Mouse (Mus musculus) G1E-ER4 (cell line): Measurements from ENCODE around the gene Myrip. TPM values are rescaled to one million over a fixed set of nuclear protein-coding genes. Genes with fewer than 3 reads are reported as not detected.
"Not testable (repeated sequence)": the region's sequence is repeated elsewhere in the genome, so short reads cannot be mapped to it uniquely, and the experiment has no call there.

Source experiments
- GATA1 ChIP-seq: IDR thresholded peaks from one replicate; pipeline ENCODE4 v1.8.0; 2012; ENCODE audit warnings: low read length, inconsistent platforms
- polyA plus RNA-seq: library from polyadenylated mRNA; stranded (reverse); fragments of >175 nt; gene quantifications from 2 replicates; pipeline ENCODE4 v1.2.3, GENCODE M21; 2012

Gene Myrip
- not detected in 2 replicates for polyA plus RNA-seq

GRCm38 (mm10) chr9:120301213-120301612, at the start of gene Myrip:
Myrip (plus strand) TSS chr9:120301513.
- TF ChIP-seq GATA1 = not testable (repeated sequence)

- no peak for TF ChIP-seq GATA1
Observed at GRCm38 (mm10) chr9:120259805-120260204, 41.5 kb upstream of the Myrip start.

- TF ChIP-seq GATA1 = no peak
Observed at GRCm38 (mm10) chr9:120263994-120264393, 37.3 kb upstream of the Myrip start.

- no peak for TF ChIP-seq GATA1
Observed at GRCm38 (mm10) chr9:120273083-120273482, 28.2 kb upstream of the Myrip start.

- TF ChIP-seq GATA1 = no peak
Observed at GRCm38 (mm10) chr9:120275226-120275625, 26.1 kb upstream of the Myrip start.

- no peak for TF ChIP-seq GATA1
Observed at GRCm38 (mm10) chr9:120281147-120281546, 20.2 kb upstream of the Myrip start.

- no peak for TF ChIP-seq GATA1
Observed at GRCm38 (mm10) chr9:120282461-120283047, 18.8 kb upstream of the Myrip start.

- TF ChIP-seq GATA1 = no peak
Observed at GRCm38 (mm10) chr9:120283556-120283955, 17.8 kb upstream of the Myrip start.

- no peak for TF ChIP-seq GATA1
Observed at GRCm38 (mm10) chr9:120288011-120288410, 13.3 kb upstream of the Myrip start.

- TF ChIP-seq GATA1 = no peak
Observed at GRCm38 (mm10) chr9:120290375-120290774, 10.9 kb upstream of the Myrip start.

- TF ChIP-seq GATA1 = no peak
Observed at GRCm38 (mm10) chr9:120292488-120292887, 8.8 kb upstream of the Myrip start.

- no peak for TF ChIP-seq GATA1
Observed at GRCm38 (mm10) chr9:120295527-120295926, 5.8 kb upstream of the Myrip start.

- no peak for TF ChIP-seq GATA1
Observed at GRCm38 (mm10) chr9:120296938-120297337, 4.4 kb upstream of the Myrip start.

- no peak for TF ChIP-seq GATA1
Observed at GRCm38 (mm10) chr9:120299429-120299828, 1.9 kb upstream of the Myrip start.

GRCm38 (mm10) chr9:120302980-120303452, 1.7 kb downstream of the Myrip start:
- TF ChIP-seq GATA1 = no peak

GRCm38 (mm10) chr9:120303453-120304299, 2.4 kb downstream of the Myrip start:
- TF ChIP-seq GATA1 = no peak
